Mouse (Mus musculus) liver, adult 2 months (tissue): ENCODE data around the gene Mecp2.

ENCODE experiments used
- CTCF ChIP-seq: fragments of 200-500 bp; IDR thresholded peaks from 2 replicates; pipeline ENCODE4 v1.5.1; 2011; ENCODE audit warnings: low read depth, low read length, control low read depth
- POLR2A ChIP-seq: fragments of 200-500 bp; IDR thresholded peaks from 2 replicates; pipeline ENCODE4 v1.6.1; 2011; ENCODE audit warnings: low read length, control low read depth; ENCODE audit not compliant: insufficient read depth; ENCODE audit errors: extremely low read depth

DNA sequence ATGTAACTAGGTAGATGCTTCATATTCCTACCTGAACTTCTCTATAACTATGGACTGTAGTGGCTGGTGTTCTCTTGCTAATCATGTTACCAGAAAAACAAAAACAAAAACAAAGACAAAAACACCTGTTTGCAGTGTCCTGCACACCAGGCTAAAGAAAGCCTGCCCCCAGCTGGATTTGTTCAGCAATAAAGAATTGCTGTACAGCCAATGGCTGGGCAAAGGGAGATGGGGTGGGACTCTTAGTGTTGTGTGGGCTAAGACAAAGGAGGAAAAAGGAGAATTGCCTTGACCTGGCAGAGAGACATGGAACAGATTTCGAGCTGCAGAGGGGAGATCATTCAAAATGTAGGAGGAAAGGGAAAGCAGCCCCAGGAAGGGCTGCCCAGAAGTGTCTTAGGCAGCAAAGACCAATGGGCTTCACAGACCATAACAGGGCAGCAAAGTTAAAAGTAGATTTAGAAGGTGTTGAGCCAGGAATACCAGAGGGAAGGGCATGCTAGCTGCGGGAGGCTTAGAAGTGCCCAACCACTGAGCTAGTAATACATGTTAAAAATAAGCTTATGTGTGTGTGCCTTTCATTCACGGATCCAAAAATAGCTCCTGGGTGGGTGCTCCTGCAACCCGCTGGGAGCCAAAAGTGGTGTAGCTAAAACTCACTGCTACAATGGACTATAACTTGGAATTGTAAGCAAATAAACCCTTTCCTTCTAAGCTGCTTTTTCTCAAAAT is 31.5 kb downstream of the Mecp2 start:
- TF ChIP-seq POLR2A (no peak), CTCF (no peak)
